Mouse (Mus musculus) CD4-positive, CD25-positive, alpha-beta regulatory T cell, adult 2 months (primary cell): ENCODE measurements around the gene Rp2.

Experiments used
- DNase-seq: peaks from one replicate; pipeline ENCODE4 v3.0.0-alpha.2; 2012; ENCODE audit warnings: low read depth, low spot score

The Rp2 gene

DNA sequence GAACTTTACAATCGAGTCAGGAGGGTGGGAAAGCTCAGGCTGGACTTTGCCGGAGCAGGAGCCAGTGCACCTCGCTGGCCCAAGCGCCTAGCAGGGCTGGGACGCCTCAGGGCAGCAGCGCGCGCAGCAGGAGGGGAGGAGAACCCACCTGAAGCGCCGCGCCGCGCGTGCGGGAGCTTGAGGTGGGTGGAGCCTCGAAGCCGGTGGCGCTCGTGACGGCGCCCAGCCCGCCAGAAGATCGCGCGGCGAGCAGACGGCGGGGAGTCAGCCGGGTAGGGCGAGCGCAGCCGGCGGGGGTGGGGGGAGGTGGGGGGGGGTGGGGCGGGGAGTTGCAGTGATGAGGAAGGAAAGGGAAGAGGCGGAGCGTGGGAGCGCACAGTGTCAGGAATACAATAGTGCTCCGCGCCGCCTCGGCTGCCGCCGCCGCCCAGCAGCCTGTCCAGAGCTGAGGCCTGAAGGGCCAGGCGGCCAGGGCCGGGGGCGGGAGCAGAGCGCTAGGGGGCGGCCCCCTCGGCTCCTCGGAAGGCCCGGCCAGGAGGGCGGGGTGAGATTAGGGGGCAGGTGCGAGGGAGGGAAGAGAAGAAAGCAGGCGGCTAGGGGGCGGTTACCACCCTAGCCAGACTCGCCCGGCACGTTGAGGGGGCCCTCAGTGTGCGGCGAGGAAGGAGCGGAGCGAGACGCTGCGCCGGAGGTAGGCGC lies 61.0 kb downstream of the Rp2 start, which contains the start of gene Jade3:
Gene Jade3 (plus strand): TSS at position 549 of the 699 bp plus-strand sequence.
- peak; percentile 88 for DNase-seq

- DNase-seq: peak; percentile 21
These were observed 61.7 kb downstream of the Rp2 start for GRCm38 (mm10) chrX:20425839-20426449.
